Comparison of ENCODE assay signal across 8 mouse cellular contexts in the genomic region with DNA sequence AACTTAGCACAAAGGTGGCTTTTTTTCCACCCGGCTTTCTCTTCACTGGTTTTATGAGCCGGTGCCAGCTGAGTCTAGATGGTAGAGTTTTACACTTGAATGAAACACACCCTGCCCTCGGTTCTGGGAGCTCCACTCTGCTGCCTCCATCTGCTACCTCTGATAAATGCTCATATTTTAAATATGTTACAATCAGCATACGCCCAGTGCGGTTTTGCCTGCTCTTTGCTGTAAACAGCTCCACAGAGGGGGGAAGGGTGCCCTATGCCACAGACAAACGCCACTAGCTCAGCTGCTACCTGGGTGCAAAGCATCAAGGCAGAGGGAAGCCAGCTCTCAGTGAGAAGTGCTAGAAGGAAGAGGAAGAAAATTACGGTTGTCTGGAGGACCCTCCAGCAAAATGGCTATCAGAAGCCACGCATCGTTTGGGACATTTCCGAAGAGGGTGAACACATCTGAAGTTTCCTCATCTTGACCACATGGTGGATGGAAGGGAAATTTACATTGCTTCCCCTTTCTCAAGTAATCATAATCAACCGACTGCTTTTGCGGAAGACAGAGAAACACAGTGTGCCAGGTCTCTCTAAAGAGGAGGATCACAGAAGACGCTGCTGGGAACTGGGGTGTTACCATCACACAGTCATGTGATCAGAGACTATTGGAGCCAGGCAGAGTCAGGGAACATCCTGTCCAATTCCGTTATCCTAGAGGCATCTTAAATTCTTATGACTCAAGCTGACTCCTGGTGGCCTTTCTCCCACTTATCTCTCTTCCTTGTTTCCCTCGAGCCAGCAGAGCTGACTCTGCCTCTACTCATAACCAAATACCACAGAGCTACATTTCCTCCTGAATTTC. TPM values are rescaled to one million over a fixed set of nuclear protein-coding genes. Genes with fewer than 3 reads are reported as not detected.
DNase-seq lines count a peak whose midpoint lies in the region; ATAC-seq lines count a peak whose summit lies in the region.

No protein-coding gene starts in this region.

- DNase-seq in gastrocnemius, postnatal 25 days, result peak; percentile 42
- DNase-seq in gastrocnemius, adult 18-20 months (ENCODE audit: low spot score), result no peak
- DNase-seq in NIH3T3 (ENCODE audit: low read depth), result peak; percentile 48
- no peak for DNase-seq in embryonic facial prominence, embryonic 14.5 days (ENCODE audit: low spot score)
- DNase-seq in lung, adult 18-20 months, result peak; percentile 70 to 81
- peak; percentile 23 for DNase-seq in retina, postnatal 1 day
- DNase-seq in limb, embryonic 10.5 days (ENCODE audit: low spot score), result no peak

- no peak overlapping the region for H3K27ac ChIP-seq in embryonic facial prominence, embryonic 14.5 days (replicated peaks; ENCODE audit: low read depth, low read length)
- H3K27ac ChIP-seq in hindbrain, embryonic 15.5 days (replicated peaks), result no peak overlapping the region
- no peak overlapping the region for H3K27ac ChIP-seq in limb, embryonic 10.5 days

- no peaks in the 10 kb centered on the region for H3K9me3 ChIP-seq in embryonic facial prominence, embryonic 14.5 days (ENCODE audit: control insufficient read depth, low read length)
- H3K9me3 ChIP-seq in hindbrain, embryonic 15.5 days, result no peaks in the 10 kb centered on the region
- no peaks in the 10 kb centered on the region for H3K9me3 ChIP-seq in limb, embryonic 10.5 days (replicated peaks)

- H3K4me1 ChIP-seq in embryonic facial prominence, embryonic 14.5 days (ENCODE audit: control insufficient read depth, insufficient read depth, low read length), result no peaks in the 10 kb centered on the region
- H3K4me1 ChIP-seq in hindbrain, embryonic 15.5 days (replicated peaks), result no peaks in the 10 kb centered on the region
- peaks cover 5% of the 10 kb centered on the region for H3K4me1 ChIP-seq in limb, embryonic 10.5 days

- H3K4me2 ChIP-seq in embryonic facial prominence, embryonic 14.5 days (ENCODE audit: low read depth, low read length), result no peak overlapping the region
- H3K4me2 ChIP-seq in hindbrain, embryonic 15.5 days, result no peak overlapping the region

- 51% methylated on average over 15 of the region's 15 CpGs for WGBS in embryonic facial prominence, embryonic 14.5 days
- WGBS in hindbrain, embryonic 15.5 days, result 60% methylated on average over 15 of the region's 15 CpGs
- WGBS in limb, embryonic 10.5 days, result 70% methylated on average over 15 of the region's 15 CpGs

- H3K4me3 ChIP-seq in embryonic facial prominence, embryonic 14.5 days (ENCODE audit: low read depth, low read length), result no peak overlapping the region
- no peak overlapping the region for H3K4me3 ChIP-seq in hindbrain, embryonic 15.5 days
- H3K4me3 ChIP-seq in limb, embryonic 10.5 days, result no peak overlapping the region

- no peak overlapping the region for H3K9ac ChIP-seq in embryonic facial prominence, embryonic 14.5 days (ENCODE audit: low read depth, low read length)
- H3K9ac ChIP-seq in hindbrain, embryonic 15.5 days, result no peak overlapping the region

- ATAC-seq in embryonic facial prominence, embryonic 14.5 days (ENCODE audit: low read depth), result peak; percentile 37; the same call in 1 of the 2 replicates
- peak; percentile 54 for ATAC-seq in hindbrain, embryonic 15.5 days (ENCODE audit: low FRiP score, low read depth)

- no peaks in the 10 kb centered on the region for H3K27me3 ChIP-seq in embryonic facial prominence, embryonic 14.5 days (replicated peaks; ENCODE audit: control insufficient read depth, insufficient read depth, low read length)
- H3K27me3 ChIP-seq in hindbrain, embryonic 15.5 days, result no peaks in the 10 kb centered on the region
- H3K27me3 ChIP-seq in limb, embryonic 10.5 days (ENCODE audit: low read depth, poor library complexity, severe bottlenecking), result no peaks in the 10 kb centered on the region

- no peaks in the 10 kb centered on the region for H3K36me3 ChIP-seq in embryonic facial prominence, embryonic 14.5 days (ENCODE audit: control insufficient read depth, insufficient read depth, low read length)
- H3K36me3 ChIP-seq in hindbrain, embryonic 15.5 days, result no peaks in the 10 kb centered on the region
- H3K36me3 ChIP-seq in limb, embryonic 10.5 days, result no peaks in the 10 kb centered on the region

RNA-seq across cellular contexts. Expression of a gene that starts 39.6 kb away (rescaled TPM):
- total RNA-seq in gastrocnemius, postnatal 25 days (2021), result 10 to 100 TPM; 23.3 to 28.9 TPM
- total RNA-seq in gastrocnemius, adult 18-20 months (2021), result 10 to 100 TPM; 22.4 to 26.8 TPM
- polyA plus RNA-seq in embryonic facial prominence, embryonic 14.5 days (2014; fragmentation: Nextera tagmentation; extraction: Ambion mirVana), result 96.1 and 102 TPM in 2 replicates
- polyA plus RNA-seq in hindbrain, embryonic 15.5 days (2015; fragmentation: Nextera tagmentation; extraction: Ambion mirVana), result 150 and 170 TPM in 2 replicates
- polyA plus RNA-seq in limb, embryonic 10.5 days (2016; fragmentation: Nextera tagmentation; extraction: Ambion mirVana), result 21.3 and 26.6 TPM in 2 replicates

Comparison
In these comparisons a context has a peak if more than half of its experiments do, and no peak if none do; other contexts are left out.
1. DNase-seq: peak in gastrocnemius, postnatal 25 days (single experiment), NIH3T3 (single experiment), lung, adult 18-20 months (2 of 2) and retina, postnatal 1 day (single experiment); none in gastrocnemius, adult 18-20 months (single experiment), embryonic facial prominence, embryonic 14.5 days (single experiment) and limb, embryonic 10.5 days (single experiment).